Mouse (Mus musculus) hindlimb bud, embryonic 11.5 days (tissue): ENCODE data around the gene Cadm3.

Experiments
- DNase-seq: peaks from one replicate; pipeline ENCODE4 v3.0.0-alpha.2; 2012; ENCODE audit warnings: low read depth, low spot score; ENCODE audit errors: extremely low spot score

Cadm3 gene

GRCm38 (mm10) chr1:173367356-173368046 lies at the start of gene Cadm3:
Gene Cadm3, minus strand, starts transcription at chr1:173367695.
- no peak for DNase-seq

GRCm38 (mm10) chr1:173414631-173415030 lies 47.1 kb upstream of the Cadm3 start:
- no peak for DNase-seq

GRCm38 (mm10) chr1:173411863-173412262 lies 44.4 kb upstream of the Cadm3 start:
- DNase-seq: no peak

GRCm38 (mm10) chr1:173409066-173409465 lies 41.6 kb upstream of the Cadm3 start:
- DNase-seq: no peak

- DNase-seq: no peak
These were observed 37.3 kb upstream of the Cadm3 start for GRCm38 (mm10) chr1:173404696-173405309.

- no peak for DNase-seq
These were observed 31.0 kb upstream of the Cadm3 start for GRCm38 (mm10) chr1:173398323-173398970.

- DNase-seq: no peak
These were observed 24.3 kb upstream of the Cadm3 start for GRCm38 (mm10) chr1:173391754-173392153.

- DNase-seq: no peak
These were observed 22.5 kb upstream of the Cadm3 start for GRCm38 (mm10) chr1:173389901-173390401.

GRCm38 (mm10) chr1:173389431-173389830 lies 21.9 kb upstream of the Cadm3 start:
- no peak for DNase-seq

GRCm38 (mm10) chr1:173381436-173381835 lies 13.9 kb upstream of the Cadm3 start:
- no peak for DNase-seq

- no peak for DNase-seq
These were observed 10.1 kb upstream of the Cadm3 start for GRCm38 (mm10) chr1:173377380-173378112.

- no peak for DNase-seq
These were observed 6.5 kb upstream of the Cadm3 start for GRCm38 (mm10) chr1:173374020-173374419.

GRCm38 (mm10) chr1:173371586-173371985 lies 4.1 kb upstream of the Cadm3 start:
- no peak for DNase-seq

GRCm38 (mm10) chr1:173370456-173370855 lies 3.0 kb upstream of the Cadm3 start:
- DNase-seq: no peak

GRCm38 (mm10) chr1:173369611-173370010 lies 2.1 kb upstream of the Cadm3 start:
- no peak for DNase-seq

- no peak for DNase-seq
These were observed 667 bp downstream of the Cadm3 start for GRCm38 (mm10) chr1:173366701-173367355.

- DNase-seq: no peak
These were observed 1.5 kb downstream of the Cadm3 start for GRCm38 (mm10) chr1:173365970-173366409.

GRCm38 (mm10) chr1:173364125-173364800 lies 3.2 kb downstream of the Cadm3 start:
- DNase-seq: no peak

GRCm38 (mm10) chr1:173363436-173363835 lies 4.1 kb downstream of the Cadm3 start:
- DNase-seq: no peak

- DNase-seq: peak; percentile 74
These were observed 5.8 kb downstream of the Cadm3 start for GRCm38 (mm10) chr1:173361651-173362050.
